Mouse (Mus musculus): ENCODE measurements around the gene Grasp.

DNA sequence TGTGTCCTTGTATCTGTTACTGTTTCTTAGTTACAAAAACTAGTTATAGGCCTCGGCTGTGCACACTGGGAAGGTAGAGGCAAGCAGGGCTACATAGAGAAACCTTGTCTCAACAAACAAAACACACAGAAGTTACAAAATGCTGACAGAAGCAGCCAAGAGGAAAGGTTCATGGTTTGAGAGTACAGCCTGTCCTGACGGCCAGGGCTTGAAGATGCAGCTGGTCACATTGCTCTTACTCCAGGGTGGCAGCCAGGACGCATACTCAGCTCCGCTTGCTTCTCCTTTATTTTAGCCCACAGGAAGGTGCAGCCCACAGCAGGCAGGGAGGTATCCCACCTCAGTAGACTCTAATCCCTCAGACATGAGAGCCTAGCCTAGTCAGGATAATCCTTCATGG is 8.0 kb upstream of the Grasp start:
- TF ChIP-seq BHLHE40 (IDR thresholded peaks at IDR 0.05; ENCODE audit: borderline replicate concordance, low read depth, low read length) (no peak), POLR2A (IDR thresholded peaks at IDR 0.05; ENCODE audit: control insufficient read depth in 1 of 2, insufficient read depth in 1 of 2, low read depth in 1 of 2, low read length in 2 of 2, poor library complexity in 1 of 2) (no peak), E2F4 (IDR thresholded peaks at IDR 0.05; ENCODE audit: borderline replicate concordance, low read depth, low read length) (no peak), CHD1 (IDR thresholded peaks at IDR 0.05; ENCODE audit: low read depth, low read length) (no peak)
